Mouse (Mus musculus) thymus, postnatal 25 days (tissue): ENCODE measurements around the gene Slc9b1.
A peak's percentile ranks its signal among the peaks of the same experiment; 100 is the strongest.

Experiments
- DNase-seq: peaks from one replicate; pipeline ENCODE4 v3.0.0; 2022

Gene Slc9b1

DNA sequence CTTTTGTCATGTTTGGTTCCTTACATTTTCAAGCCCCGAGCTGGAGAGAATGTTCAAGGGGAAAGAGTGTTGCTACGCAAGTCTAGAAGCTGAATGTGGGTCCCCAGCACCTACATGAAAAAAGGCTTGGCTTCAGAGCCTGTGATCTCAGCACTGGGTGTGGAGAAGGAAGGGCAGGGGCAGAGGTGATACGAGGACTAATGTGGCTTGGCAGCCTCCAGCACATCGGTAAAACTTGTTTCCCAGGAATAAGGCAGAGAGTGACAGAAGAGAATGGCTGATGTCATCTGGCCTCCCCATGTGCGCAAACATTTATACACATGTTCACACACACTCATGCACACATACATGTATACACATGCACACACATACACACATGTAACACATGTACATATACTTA, 47.3 kb downstream of the Slc9b1 start:
- DNase-seq: no peak

DNA sequence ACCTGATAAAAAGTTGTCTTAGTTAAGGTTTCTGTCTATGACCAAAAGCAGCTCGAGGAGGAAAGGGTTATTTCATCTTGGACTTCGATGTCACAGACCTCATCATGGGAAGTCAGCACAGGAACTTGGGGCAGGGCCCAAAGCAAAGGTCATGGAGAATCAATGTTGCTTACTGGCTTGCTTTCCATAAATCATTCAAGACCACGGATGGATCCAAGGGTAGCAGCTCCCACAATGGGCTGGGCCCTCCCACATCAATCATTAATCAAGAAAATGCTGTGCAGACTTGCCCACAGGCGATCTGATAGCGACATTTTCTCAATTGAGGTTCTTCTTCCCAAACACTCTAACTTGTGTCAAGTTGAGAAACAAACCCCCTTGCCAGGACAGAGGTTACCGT, 48.3 kb downstream of the Slc9b1 start:
- DNase-seq: no peak

DNA sequence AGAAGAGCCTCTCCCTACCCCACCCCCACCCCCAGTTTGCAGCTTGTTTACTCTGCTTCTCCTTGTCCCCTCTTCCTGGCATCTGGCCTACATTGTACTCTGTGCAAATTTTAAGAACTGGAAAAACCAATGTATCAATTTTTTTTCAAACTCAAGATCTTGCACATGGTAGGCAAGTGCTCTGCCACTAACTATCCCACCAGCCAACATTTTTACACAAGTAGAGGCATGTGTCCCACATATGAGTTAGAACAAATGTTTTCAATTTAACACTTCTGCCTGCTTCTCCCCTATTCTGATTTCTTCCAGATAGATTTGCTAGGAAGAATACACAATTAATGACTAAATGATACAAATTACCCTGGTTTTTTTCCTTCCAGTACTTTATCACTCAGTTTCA, 49.3 kb downstream of the Slc9b1 start:
- no peak for DNase-seq

DNA sequence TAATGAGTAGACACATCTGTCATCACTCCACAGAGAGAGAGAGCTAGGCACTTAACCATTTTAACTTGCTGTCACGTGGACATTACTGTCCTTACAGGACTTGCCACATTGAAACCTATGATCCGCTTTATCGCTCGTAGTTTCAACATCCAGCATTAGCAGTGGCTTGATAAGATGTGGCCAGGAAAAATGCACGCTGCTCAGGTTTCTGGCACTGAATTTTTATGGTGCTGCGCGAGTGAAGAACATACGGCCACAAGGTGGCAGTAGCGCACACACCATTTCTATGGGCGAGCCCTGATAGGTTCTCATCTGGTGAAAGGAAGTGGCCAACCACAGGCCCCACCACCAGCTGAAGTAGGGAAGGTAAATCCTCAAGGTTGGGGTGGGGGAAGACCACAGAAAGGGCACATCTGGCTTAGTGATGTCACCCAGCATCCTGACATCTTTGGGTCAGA, 54.4 kb downstream of the Slc9b1 start:
- peak; percentile 94 for DNase-seq

DNA sequence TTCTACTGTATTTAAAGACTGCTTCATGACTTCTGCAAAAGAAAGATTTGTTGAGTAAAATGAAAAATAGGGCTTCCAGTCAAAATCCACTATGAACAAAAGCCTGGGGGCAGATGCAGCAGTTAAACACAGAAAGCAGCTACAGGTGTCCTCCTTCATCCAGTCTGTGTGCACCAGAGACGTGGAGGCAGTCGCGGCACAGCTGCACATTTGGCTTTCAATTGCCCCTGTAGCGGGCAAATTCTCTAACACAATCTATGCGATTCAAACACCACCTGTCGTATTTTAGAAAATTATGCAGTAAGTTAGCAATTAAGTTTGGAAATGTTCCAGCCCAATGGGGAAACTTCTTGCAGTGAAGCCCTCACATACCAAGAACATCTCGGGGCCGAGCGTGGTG, 55.4 kb downstream of the Slc9b1 start:
- peak; percentile 69 for DNase-seq

DNA sequence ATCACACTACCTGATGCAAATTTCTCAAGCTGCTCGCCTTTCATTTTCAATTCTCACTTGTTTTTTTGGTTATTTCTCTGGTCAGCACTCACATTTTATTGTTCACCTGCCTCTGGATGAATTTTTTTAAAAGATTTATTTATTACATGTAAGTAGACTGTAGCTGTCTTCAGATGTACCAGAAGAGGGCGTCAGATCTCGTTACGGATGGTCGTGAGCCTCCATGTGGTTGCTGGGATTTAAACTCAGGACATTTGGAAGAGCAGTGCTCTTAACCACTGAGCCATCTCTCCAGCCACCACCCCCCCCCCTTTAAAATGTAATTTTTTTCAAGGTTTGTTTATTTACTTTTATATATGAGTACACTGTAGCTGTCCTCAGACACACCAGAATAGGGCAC, 56.0 kb downstream of the Slc9b1 start:
- DNase-seq: no peak

DNA sequence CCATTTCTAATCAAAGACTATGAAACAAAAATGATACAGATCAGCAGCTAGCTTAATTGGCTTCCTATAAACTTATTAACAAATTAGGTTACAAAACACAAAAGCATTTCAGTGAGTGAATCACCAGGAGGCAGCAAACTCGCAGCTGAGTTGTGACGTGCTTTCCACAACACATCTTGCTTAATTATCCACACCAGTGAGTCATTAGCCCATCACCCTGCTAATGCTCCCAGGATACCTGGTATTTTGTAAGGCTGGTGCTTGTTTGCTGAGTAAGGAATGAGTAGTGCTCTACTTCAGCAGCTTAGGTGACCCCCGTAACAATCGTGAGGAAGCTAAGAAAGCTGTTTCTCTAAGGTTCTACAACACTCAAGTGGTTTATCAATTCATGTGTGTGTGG, 56.8 kb downstream of the Slc9b1 start:
- no peak for DNase-seq

DNA sequence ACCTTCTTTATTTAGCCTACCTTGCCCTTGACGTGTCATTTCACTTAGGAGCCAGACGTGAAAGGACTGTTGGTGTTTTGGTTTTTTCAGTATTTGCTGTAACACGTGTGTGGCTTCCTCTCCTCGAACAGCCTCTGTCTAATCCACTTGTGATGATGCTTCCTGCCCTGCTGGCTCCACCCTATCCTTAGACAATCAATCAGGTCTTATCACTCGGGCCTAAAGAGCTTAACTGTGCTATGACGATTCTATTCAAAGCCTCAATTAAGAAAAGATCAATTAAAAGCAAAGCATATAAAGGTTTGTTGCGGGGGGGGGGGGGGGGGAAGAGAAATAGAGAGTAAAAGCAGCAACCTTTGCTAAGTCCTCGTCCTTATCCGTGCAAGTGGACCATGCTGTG, 59.5 kb downstream of the Slc9b1 start:
- no peak for DNase-seq

DNA sequence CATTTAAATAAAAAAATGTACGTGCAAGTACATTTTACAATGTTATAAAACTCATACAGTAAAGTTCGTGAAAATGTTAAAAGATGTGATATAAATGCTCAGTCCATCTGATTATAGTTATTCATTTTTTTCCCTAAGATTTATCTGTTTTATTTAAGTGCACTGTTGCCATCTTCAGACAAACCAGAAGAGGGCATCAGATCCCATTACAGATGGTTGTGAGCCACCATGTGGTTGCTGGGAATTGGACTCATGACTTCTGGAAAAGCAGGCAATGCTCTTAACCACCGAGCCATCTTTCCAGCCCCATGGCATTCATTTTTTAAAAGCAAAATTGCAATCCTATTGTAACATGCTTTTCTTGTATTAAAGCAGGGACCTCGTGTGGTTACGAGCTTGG, 61.4 kb downstream of the Slc9b1 start:
- DNase-seq: no peak

DNA sequence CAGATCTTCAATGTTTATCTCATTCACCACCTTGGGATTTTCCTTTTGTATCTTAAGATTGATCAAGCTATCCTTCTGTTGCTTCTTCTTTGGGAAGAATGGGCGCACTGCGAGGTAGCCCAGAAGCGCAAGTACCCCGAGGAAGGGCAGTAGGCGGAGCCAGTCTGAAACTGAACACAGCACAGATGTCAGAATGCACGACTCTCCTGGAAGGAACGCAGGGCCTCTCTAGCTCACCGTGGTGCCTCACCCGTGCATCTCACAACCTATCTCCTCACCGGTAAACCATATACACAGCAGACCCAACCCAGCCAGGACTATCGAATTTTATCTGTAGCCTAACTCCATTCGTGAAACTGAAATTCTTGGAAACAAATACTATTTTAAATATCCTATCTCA, 63.2 kb downstream of the Slc9b1 start:
- no peak for DNase-seq

DNA sequence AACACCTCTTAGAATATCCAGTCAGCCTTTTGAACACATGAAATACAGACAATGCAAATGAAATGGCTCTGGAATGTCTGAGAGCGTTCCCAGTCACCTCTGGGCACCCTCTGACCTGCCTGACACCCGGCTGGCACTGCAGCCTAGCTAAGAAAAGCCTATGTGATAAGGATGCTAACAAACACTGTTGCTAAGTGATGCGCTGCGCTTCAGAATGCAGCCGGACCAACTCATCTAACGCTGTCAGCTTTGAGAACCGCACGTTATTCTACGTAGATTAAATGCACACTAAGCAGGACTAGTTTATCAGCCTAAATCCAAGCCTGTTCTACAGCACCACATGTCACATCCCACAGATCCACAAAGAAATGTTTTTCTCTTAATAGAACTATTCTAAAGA, 64.0 kb downstream of the Slc9b1 start:
- no peak for DNase-seq

DNA sequence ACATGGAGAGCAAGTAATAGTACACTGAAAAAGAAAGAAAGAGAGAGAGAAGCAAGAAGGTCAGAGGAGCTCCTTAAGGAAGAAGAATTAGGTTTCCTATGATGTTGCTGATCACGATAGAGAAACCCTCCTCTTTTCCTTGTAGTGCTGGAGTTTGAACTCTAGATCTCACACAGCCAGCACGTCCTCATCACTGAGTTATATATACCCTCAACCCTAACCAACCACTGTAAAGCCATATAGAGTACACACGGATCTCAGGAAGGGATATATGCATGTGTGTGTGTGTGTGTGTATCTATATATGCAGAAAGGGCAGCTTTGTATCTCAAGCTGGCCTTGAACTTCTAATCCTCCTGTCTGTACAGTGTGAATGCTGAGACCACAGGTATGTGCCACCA, 69.4 kb downstream of the Slc9b1 start:
- no peak for DNase-seq

DNA sequence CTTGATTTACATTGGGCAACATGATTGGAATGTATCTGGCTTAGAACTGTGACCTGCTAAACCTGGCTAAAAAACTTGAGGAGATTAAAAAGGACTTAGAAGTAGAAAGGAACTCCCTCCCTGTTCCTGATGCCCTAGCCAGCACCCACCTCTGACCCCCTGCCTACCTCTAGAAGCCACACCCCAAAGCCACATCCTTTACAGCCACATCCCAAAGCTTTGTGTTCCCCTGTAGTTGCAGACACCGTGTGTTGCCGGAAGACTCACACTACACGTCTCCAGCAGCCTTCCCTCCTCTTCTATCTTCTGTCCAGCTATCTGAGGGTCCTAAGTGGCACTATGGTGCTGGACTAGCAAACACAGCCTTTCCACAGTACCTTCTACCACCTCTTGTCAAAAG, 70.0 kb downstream of the Slc9b1 start:
- peak; percentile 56 for DNase-seq

DNA sequence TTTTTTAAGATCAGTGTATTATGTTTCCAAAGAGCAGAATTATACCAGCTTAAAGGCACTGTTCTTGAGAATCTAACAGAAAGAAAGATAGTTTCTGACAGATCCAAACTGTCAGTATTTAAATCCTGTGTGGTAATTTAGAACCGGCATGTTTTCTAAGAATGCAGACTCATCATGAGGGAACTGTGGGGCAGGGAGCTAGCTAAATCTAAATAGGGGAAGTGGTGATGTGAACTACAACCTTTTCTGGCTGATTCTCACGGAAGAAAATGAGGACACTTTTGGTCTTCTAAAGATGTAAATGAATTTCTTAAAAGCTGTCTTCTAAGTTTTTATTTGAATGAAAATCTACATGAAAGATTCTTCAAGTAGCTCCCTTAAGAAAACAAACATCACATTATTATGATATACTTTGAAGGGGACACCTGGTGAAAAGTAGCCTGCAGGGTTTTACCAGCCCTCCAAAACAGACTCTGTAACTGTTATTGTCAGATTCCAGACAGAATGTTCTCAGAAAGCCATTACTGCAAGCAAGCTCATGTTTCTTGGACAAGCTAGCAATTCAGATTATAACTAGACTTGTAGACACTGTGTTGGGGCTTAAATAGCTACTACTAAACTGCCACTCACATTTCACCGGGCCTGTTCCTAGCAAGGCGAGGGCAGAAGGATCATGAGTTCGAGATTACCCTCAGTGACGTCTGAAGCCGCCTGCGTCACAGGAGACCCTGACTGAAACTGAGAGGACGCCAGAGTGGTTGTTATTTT, 72.9 kb downstream of the Slc9b1 start:
- no peak for DNase-seq

DNA sequence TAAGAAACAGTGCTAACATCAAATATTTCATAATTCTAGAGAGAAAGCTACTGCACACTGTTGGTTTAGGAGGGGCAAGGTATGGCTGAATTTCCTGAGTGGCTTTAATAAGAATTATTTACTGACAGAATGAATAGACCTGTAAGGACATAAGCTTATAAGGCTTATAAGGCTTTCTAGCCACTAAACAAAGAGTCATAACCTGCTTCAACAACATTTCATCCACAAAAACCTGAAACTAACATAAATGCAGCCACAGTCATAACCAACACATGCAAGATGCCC, 73.4 kb downstream of the Slc9b1 start:
- DNase-seq: no peak

DNA sequence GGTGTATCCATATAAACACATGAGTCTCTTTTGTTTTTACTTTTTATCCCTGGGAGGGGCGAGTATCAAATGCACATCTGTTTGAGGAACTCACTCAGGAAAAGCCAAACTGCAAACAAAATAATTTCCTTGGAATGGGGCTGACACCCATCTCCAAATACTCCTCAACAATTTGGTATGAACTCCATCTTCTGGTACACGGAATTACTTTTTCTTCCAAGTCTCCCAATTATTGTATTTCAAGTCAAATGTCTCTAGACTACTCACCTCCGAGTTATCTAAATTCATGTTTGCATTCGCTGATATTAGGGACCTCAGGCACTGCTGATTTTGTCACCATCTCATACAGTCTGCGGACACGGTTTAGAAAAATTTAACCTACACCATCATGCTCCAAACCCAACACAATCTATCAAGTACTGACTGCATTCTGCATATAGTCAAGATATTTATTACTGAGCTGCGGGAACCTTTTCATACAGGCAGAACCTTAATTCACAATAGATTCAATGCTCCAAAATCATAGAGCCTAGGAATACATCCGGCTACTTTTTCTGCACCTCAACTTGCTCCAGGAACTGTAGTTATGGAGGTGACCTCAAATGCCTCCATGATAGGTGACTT, 74.5 kb downstream of the Slc9b1 start:
- DNase-seq: no peak

DNA sequence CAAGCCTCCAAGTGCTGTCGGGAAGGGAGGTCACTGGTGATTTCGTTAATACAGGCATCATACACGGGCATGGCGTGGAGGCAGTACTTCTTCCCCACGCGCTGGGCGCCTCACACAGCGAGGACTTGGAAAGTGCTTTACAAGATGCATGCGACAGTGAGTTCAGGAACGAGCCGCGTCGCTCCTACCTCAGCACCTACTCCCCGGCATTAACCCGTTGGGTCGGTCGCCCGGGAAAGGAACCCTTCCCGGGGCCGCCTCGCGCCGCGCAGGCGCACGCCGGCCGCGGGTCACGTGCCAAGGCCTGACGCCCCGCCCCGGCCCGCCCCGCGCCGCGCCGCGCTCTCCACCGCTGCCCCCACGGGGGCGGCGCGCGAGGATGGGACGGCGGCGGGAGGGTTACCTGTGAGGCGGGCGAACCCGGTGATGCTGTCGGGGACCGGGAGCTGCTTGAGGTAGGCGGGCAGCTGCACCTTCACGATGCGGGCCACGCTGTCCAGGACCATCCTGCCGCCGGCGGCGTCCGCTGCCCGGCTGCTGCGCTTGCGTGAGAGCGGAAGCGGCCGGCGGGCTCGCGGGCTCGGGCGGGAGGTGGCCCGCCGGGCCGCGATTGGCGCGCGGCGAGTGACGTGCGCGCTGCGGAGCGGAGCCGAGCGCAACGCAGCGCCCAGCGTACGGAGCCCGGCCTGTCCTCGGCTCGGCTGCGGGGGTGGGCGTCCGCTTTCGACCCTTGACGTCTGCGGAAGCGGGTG, 75.2 kb downstream of the Slc9b1 start:
- DNase-seq: peak; percentile 89

DNA sequence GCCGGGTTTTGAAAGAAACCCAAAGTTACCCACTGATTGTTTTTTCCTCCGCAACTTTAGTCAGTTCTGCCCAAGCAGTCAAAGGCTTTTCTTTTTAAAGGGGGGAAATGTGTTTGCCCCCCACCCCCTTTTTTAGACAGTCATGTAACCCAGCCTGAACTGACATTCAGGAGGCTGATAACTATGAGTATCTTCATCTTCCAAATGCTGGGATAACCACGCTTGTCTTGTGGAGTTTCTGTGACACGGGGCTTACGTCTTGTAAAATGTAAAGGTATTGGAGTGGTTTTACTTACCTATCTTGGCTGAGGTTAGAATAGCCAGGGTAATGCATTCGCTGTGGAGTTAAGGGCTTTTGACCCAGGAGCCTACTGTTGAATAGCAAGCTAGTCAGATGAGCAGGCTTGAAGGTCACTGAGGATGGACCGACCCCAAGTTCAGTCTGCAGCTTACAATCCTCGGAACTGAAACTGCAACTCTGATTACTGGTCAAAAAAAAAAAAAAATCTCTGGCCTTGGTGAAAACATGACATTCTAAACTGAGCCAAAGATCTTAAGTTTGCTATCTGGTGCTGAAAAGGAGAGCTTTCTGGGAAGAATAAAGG, 75.9 kb downstream of the Slc9b1 start, which contains the start of gene Cisd2:
TSS of gene Cisd2 (minus strand) at position 318 of the 605 bp plus-strand sequence.
- DNase-seq: no peak

DNA sequence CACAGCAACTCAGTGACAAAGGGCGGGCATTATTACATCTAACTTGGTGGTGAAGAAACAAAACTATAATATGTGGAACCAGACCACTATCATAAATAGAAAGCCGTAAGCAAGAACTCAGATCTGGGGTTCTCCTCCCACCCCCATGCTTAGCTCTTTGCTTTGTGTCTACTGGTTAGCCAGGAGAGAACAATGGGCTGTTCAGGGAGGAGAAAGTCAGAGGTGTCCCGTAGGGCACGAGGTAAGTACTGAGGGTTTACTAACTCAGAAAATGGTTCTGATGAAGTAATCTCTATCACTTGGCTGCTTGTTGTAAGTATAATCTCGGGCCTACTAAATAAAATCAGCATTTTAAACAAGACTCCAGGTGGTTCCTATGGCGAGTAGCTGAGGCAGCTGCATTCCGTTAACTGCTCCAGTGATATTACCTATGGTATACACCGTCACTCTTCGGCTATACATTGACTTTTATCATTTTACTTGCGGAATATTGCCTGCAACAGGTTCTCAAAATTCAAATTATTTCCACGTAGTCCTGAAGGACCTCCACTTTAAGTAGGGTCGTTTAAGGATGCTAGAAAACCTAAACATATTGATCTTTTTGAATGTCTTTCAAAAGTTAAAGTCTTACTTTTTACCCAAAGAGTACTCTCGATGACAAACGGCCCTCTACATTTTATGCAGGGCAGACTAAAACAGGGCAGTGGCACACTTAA, 89.2 kb downstream of the Slc9b1 start:
- no peak for DNase-seq

DNA sequence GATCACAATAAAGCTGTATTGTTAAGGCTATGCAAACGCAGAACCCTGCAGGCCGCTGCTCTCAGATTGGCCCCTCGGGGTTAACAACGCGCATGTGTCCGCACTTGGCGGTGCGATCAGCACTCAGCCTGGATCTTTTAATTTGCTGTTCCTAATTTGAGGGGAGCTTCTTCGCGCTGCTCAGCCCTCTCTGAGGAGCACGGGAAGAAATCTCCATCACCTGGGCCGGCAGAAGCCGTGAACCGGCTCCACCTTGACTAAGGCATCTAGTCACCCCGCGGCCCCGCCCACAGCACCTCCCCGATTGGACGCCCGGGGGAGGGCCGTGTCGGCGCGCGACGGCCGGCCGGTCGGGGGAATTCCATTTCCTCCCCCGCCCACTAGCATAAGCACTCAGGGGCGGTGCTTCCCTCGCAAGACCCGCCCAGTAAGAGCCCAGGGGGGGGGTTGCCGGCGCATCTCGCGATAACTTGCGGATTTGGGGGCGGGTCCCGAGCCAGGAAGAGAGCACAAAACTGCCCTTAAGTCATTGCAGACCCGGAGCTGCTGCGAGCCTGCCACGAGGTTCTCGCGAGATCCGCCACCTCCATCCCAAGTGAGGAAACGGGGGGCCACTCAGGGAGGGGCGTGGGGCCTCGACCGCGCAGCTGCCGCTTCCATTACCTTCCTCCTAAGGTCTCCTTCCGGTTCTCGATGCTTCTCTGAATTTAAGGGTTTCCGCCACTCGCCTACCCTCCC, 90.1 kb downstream of the Slc9b1 start, which contains the start of gene Ube2d3:
TSS of gene Ube2d3 (plus strand) at position 392 of the 738 bp plus-strand sequence.
- peak; percentile 100 for DNase-seq

DNA sequence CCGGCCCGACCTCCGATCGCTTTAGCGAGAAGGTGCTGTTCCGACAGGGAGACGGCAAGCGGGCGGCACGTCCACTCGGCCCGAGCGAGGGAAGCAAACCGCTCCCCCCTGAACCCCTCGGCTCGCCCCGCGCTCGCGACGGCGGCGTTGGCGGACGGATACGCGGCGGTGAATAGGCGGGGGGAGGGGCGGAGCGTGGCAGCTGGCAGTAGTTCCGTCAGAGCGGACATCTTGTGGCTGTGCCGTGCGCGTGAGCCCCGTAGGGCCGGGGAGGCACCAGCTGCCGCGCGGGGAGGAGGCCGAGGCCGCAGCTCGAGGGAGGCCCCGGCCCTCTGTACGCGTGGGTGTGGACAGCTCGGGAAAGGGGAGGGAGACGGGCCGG, 90.7 kb downstream of the Slc9b1 start:
- DNase-seq: peak; percentile 96

DNA sequence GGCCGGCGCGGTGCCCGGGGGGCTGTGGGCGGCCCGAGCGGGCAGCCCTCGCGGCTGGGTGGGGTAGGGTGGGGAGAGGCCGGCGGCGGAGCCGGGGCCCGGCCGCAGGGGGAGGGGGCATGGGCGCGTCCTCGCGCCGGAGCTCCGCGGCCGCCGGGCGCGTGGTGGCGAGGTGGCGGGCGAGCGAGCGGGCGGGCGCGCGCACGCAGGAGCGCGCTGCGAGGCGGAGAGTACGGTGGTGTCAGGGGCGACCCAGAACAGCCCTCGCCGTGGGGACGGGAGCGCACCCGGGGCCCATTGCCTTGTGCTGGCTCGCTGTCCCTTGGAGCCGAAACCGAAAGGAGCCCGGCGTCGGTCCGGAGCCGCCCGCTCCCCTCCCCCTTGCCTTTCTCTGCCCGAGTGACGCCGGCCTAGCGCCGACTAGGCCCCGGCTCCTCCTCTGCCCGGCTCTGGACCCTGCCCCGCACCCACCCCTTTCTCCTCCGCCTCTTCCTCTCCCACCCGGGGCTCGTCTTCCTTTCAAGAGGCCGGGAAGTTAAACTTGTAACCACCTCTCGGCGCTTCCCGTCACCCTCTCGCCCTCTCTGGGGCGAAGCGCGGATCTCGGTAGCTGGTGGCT, 91.2 kb downstream of the Slc9b1 start:
- DNase-seq: peak; percentile 87
